Mouse (Mus musculus) testis, adult 2 months (tissue): ENCODE data around the gene Paxbp1. TPM values are rescaled to one million over a fixed set of nuclear protein-coding genes. Genes with fewer than 3 reads are reported as not detected.

Experiments used
- H3K27ac ChIP-seq: fragments of 200-500 bp; 2 replicates; pipeline ENCODE4 v1.5.1; 2012; ENCODE audit warnings: low read depth, low read length; ENCODE audit not compliant: control insufficient read depth, insufficient read depth
- H3K27me3 ChIP-seq: fragments of 200-500 bp; 2 replicates; pipeline ENCODE4 v1.6.1; 2012; ENCODE audit warnings: mild to moderate bottlenecking, low read length, moderate library complexity; ENCODE audit not compliant: control insufficient read depth, insufficient read depth
- H3K36me3 ChIP-seq: fragments of 200-500 bp; 2 replicates; pipeline ENCODE4 v1.6.1; 2012; ENCODE audit warnings: mild to moderate bottlenecking, low read length; ENCODE audit not compliant: control insufficient read depth, insufficient read depth
- H3K4me1 ChIP-seq: fragments of 200-500 bp; 2 replicates; pipeline ENCODE4 v1.6.1; 2012; ENCODE audit warnings: low read length; ENCODE audit not compliant: control insufficient read depth, insufficient read depth
- H3K4me3 ChIP-seq: fragments of 200-500 bp; 2 replicates; pipeline ENCODE4 v1.5.1; 2012; ENCODE audit warnings: low read depth, mild to moderate bottlenecking, low read length, moderate library complexity, mixed read lengths; ENCODE audit not compliant: control insufficient read depth
- CTCF ChIP-seq: fragments of 200-500 bp; IDR thresholded peaks from 2 replicates; pipeline ENCODE4 v1.5.1; 2012; ENCODE audit warnings: low read depth, mild to moderate bottlenecking, inconsistent platforms, low read length, moderate library complexity; ENCODE audit not compliant: control insufficient read depth, insufficient read depth, insufficient replicate concordance
- POLR2A ChIP-seq: fragments of 200-500 bp; IDR thresholded peaks from 2 replicates; pipeline ENCODE4 v1.6.1; 2012; ENCODE audit warnings: low read depth, mild to moderate bottlenecking, inconsistent platforms, low read length, moderate library complexity; ENCODE audit not compliant: control insufficient read depth
- polyA plus RNA-seq: library from polyadenylated mRNA; depleted of rRNA; stranded (reverse); fragments of >200 nt; gene quantifications from 2 replicates; pipeline ENCODE4 v1.2.3, GENCODE M21; 2012; rRNA removed

Gene Paxbp1
- 19.9 TPM in 2 replicates for polyA plus RNA-seq

DNA sequence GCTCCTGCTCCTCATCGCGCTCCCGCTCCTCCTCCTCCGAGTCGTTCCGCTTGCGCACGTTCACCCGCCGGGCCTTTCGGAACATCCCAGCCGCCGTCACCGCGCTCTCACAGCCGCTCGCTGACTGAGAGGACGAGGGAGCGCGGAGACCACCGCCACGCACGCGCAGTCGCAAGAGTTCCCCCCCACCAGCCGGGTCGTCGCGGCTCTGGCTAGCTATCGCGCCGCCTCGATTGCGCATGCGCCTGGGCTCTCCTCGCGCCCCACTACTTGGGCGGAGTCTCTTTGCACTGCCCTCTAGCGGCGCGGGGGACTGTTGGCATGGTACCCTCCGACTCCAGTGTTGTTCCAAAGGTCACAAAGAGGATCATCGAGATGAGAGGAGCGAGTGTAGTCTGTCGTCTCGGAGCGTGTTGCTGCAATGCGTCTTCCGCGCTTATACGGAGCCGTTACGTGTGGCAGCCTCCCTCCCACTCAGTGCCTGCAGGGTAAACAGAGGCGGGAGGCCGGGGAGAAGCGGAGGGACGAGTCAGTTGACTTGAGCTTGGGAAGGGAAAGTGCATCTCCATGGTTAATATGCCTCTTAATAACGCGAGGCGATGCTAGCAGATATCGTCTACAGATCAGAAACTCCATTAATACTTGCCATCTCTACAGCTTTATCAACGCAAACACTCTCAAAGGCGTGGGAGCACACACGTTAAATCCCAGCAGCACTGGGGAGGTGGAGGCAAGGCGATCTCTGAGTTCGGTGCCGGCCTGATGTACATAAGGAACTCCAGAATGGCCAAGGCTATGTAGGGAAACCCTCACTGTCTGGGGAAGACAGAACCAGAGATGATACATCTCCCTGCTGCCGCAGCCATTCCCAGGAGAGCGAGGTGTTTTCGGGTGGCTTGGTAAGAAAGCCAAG is at the start of gene Paxbp1:
Gene Paxbp1, minus strand, starts transcription at position 274 of the 913 bp plus-strand sequence.
- Histone ChIP-seq H3K4me3 (peak within 1 kb of the TSS; percentile 92), H3K27ac (peak within 1 kb of the TSS; percentile 89), H3K4me1 (peaks cover 6% of the 10 kb centered on the region; the same call in 1 of the 2 replicates), H3K27me3 (no peaks in the 10 kb centered on the region), H3K36me3 (no peaks in the 10 kb centered on the region)
- TF ChIP-seq CTCF (peak; percentile 95; the same call in 1 of the 2 replicates), POLR2A (peak; percentile 98)

DNA sequence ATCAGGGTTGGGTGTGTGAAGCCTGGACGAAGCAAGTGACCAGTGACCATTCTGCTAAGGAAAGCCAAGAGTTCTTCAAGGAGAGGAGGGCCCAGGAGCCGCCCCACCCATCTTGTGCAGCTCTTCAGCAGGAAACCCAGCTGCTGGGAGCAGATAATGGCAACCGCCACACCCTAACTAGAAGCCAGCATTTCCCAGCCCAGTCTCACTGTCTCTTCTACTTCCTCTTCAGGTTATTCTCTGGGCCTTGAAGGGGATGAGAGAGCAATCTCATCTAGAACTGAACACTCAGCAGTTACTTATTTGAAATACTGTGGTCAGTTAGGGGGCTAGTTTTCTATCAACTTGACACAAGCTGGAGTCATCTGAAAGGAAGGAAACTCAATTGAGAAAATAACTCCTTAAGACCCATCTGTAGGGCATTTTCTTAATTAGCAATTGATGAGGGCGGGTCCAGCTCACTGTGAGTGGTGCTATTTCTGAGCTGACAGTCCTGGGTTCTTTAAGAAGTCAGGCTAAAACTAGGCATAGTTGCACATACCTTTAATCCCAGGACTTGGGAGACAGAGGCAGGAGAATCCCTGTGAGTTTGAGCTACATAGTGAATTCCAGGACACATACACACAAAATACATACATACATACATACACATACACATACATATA is 42.4 kb upstream of the Paxbp1 start:
- TF ChIP-seq POLR2A (no peak), CTCF (no peak)
- H3K27ac ChIP-seq: no peak overlapping the region
- H3K36me3 ChIP-seq: no peaks in the 10 kb centered on the region
- H3K4me3 ChIP-seq: no peak overlapping the region
- no peaks in the 10 kb centered on the region; the same call in 1 of the 2 replicates for H3K27me3 ChIP-seq
- peaks cover 8% of the 10 kb centered on the region for H3K4me1 ChIP-seq

DNA sequence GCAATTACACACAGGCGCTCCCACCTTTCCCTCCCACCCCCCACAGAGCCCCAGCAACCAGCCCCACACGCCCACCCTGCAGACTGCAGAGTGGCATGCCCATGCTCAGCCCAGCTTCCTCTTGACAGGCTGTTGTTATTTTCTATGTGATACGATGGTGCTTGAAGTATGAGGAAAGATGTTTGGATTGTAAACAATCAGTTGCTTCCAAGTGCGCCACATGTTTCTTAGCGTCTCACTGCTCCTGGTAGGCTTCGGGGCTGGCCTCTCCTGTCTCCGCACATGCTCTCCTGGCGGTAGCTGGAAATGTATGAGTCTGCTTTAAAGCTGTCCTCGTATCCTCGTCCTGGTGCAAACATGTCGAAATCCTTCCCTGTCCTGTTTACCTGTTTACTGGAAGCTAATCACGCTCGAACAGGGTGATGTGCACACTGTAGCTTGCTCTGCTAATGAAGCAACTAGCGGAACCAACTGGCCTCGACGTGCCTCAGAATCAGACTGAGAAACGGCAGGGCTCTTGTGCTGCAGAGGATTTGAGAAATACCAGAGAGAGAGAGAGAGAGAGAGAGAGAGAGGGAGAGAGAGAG is 41.0 kb upstream of the Paxbp1 start:
- Histone ChIP-seq H3K27ac (no peak overlapping the region), H3K4me1 (peaks cover 8% of the 10 kb centered on the region), H3K4me3 (no peak overlapping the region), H3K27me3 (no peaks in the 10 kb centered on the region; the same call in 1 of the 2 replicates), H3K36me3 (no peaks in the 10 kb centered on the region)
- TF ChIP-seq POLR2A (no peak), CTCF (no peak)

DNA sequence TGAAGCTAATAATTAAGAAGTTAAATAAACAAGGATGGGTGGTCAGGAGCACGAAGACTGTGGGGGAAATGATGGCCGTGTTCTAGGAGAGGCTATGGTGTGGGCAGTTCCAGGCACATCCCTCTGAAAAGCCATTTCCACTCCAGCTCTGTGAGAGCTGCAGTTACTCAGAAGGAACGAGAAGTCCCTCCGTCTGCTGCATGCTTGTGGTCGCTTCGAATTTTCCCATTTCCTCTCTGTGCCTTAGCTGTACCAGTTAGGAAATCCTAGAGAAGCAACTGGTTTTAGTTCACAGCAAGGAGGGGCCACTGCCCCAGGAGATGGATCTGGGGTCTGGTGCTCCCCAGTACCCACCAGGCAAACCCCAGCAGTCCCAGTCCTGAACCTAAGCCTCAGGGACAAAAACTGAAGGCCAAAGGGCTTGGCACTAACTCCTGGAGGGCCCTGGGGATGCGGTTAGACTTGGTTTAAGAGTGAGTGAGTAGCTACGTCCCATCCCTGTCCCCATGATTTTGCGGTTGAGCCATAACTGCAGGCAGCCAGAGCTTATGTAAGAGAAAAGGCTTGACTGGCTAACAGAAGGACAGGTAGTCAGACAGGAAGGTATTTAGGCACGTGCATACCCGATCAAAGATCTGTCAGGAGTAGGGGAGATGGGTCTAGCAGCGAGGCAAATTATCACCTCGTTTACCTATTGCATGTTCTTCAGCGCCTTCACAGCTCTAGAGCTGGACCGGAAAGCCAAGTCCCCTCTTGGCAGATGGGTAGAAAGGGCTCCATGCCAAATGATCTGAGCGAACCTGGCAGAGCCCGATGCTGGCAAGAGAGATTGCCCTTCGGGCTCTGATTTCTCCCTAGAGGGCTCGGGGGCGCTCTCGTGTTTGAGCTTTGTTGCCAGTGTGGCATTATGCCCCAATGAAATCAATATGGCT is 40.2 kb upstream of the Paxbp1 start:
- H3K4me3 ChIP-seq: no peak overlapping the region
- TF ChIP-seq CTCF (no peak), POLR2A (no peak)
- no peaks in the 10 kb centered on the region for H3K36me3 ChIP-seq
- no peaks in the 10 kb centered on the region; the same call in 1 of the 2 replicates for H3K27me3 ChIP-seq
- peaks cover 8% of the 10 kb centered on the region for H3K4me1 ChIP-seq
- H3K27ac ChIP-seq: no peak overlapping the region

DNA sequence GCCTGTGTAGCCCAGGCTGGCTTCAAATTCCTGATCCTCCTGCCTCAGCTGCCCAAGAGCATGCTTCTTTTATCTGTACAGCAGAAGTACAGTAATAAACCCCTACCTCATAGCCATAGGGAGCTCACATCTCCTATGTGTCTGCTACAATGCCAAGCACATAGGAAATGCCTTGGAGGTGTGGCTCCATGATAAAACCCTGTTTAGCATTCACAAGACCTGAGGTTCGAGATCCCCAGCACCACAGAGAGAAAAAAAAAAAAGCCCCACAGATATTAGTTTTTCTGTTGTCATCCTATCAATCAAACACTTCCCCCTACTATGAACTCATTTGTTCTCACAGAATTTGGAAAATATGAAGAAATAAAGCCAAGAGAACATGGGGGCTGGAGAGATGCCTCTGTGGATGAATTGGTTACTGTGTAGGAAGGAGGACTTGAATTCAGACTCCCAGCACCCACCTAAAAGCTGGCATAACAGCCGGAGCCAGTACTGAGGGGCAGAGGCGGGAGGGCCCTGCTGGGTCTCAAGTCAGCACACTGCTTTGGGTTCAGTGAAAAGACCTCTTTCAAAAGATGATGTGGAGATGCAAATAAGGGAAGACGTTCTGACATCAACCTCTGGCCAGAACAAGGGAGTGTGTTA is 38.8 kb upstream of the Paxbp1 start:
- Histone ChIP-seq H3K4me3 (no peak overlapping the region), H3K36me3 (no peaks in the 10 kb centered on the region), H3K27me3 (no peaks in the 10 kb centered on the region; the same call in 1 of the 2 replicates), H3K4me1 (peaks cover 8% of the 10 kb centered on the region), H3K27ac (no peak overlapping the region)
- no peak for TF ChIP-seq CTCF
- TF ChIP-seq POLR2A: no peak

DNA sequence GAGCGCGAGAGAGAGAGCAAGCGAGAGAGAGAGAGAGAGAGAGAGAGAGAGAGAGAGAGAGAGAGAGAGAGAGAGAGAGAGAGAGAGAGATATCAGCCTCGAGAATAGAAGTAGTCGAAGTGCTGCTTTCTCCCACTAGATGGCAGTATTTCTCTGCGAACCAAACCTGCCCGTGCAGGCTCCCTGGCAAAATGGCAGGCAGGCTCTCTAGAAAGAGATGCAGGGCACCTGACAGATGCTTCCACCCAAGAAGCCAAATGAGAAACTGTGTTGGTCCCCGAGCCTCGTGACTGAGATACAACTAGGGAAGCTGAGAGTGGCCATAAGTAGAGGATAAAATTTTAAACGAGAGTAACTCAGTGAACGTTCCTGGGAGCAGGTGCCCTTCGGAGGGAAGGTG is 37.2 kb upstream of the Paxbp1 start:
- Histone ChIP-seq H3K4me1 (peaks cover 8% of the 10 kb centered on the region), H3K27me3 (no peaks in the 10 kb centered on the region; the same call in 1 of the 2 replicates), H3K27ac (no peak overlapping the region), H3K36me3 (no peaks in the 10 kb centered on the region), H3K4me3 (no peak overlapping the region)
- TF ChIP-seq POLR2A: no peak
- peak; percentile 66; the same call in 1 of the 2 replicates for TF ChIP-seq CTCF
